Mouse (Mus musculus) G1E (cell line): Measurements from ENCODE around the gene Ulk4. TPM values are rescaled to one million over a fixed set of nuclear protein-coding genes. Genes with fewer than 3 reads are reported as not detected.

Source experiments
- ATAC-seq: 2 replicates; pipeline ENCODE4 v1.8.0; 2016; ENCODE audit warnings: mild to moderate bottlenecking; ENCODE audit not compliant: insufficient number of reproducible peaks, poor library complexity, low FRiP score, severe bottlenecking; ENCODE audit errors: extremely low read depth
- DNase-seq: peaks from one replicate; pipeline ENCODE4 v3.0.0; 2012; ENCODE audit warnings: low spot score
- H3K27me3 ChIP-seq: 2 replicates; pipeline ENCODE4 v1.6.1; 2012; ENCODE audit warnings: mild to moderate bottlenecking, low read length, inconsistent platforms; ENCODE audit not compliant: insufficient read depth
- H3K36me3 ChIP-seq: replicated peaks from 2 replicates; pipeline ENCODE3; 2012; ENCODE audit warnings: mild to moderate bottlenecking, inconsistent platforms
- H3K4me1 ChIP-seq: 2 replicates; pipeline ENCODE4 v1.6.1; 2012; ENCODE audit warnings: low read depth, low read length, inconsistent platforms, mixed read lengths; ENCODE audit not compliant: insufficient read depth
- H3K4me3 ChIP-seq: 2 replicates; pipeline ENCODE4 v1.5.1; 2012; ENCODE audit warnings: low read depth, mild to moderate bottlenecking, inconsistent platforms, low read length, moderate library complexity, mixed read lengths
- H3K9me3 ChIP-seq: replicated peaks from 2 replicates; pipeline ENCODE4 v1.6.1; 2012; ENCODE audit warnings: inconsistent platforms
- CTCF ChIP-seq: IDR thresholded peaks from 2 replicates; pipeline ENCODE4 v1.5.1; 2012; ENCODE audit warnings: low read depth, low read length, inconsistent platforms, mixed read lengths
- GATA1 ChIP-seq: IDR thresholded peaks from 2 replicates; pipeline ENCODE4 v1.6.1; 2012; ENCODE audit warnings: borderline replicate concordance, low read length, inconsistent platforms, mixed read lengths
- GATA2 ChIP-seq: IDR thresholded peaks from 2 replicates; pipeline ENCODE4 v1.6.1; 2012; ENCODE audit warnings: low read depth, low read length, inconsistent platforms, borderline replicate concordance
- POLR2AphosphoS5 ChIP-seq: IDR thresholded peaks from 2 replicates; pipeline ENCODE4 v1.6.1; 2012; ENCODE audit warnings: low read depth, low read length, inconsistent platforms; ENCODE audit not compliant: insufficient replicate concordance
- TAL1 ChIP-seq: conservative IDR thresholded peaks from 2 replicates; pipeline ENCODE4 v1.6.1; 2012; ENCODE audit warnings: low read depth, low read length, inconsistent platforms, mixed read lengths
- polyA plus RNA-seq: library from polyadenylated mRNA; stranded (reverse); fragments of >175 nt; gene quantifications from 2 replicates; pipeline ENCODE4 v1.2.3, GENCODE M21; 2012
- total RNA-seq, 2 experiments: library from RNA; stranded (forward) in 1 of 2; stranded (reverse) in 1 of 2; fragments of 200-1000 nt in 1 of 2; fragments of >200 nt in 1 of 2; fragmentation: Nextera tagmentation in 1 of 2; gene quantifications; 2 replicates each; pipeline ENCODE4 v1.2.3; 2014 to 2017

Ulk4 gene
- total and polyA plus RNA-seq, 3 experiments = 0.52 to 3.2 (median 1.6) TPM

- H3K4me1 ChIP-seq = no peaks in the 10 kb centered on the region
- TF ChIP-seq TAL1 (no peak), GATA1 (no peak), CTCF (no peak), POLR2AphosphoS5 (no peak), GATA2 (no peak)
- peaks cover 2% of the 10 kb centered on the region; the same call in 1 of the 2 replicates for H3K27me3 ChIP-seq
- no peak for ATAC-seq
- no peaks in the 10 kb centered on the region for H3K9me3 ChIP-seq
- no peaks in the 10 kb centered on the region for H3K36me3 ChIP-seq
- DNase-seq = no peak
- no peak overlapping the region for H3K4me3 ChIP-seq
Observed at GRCm38 (mm10) chr9:121033596-121033995, 243.4 kb downstream of the Ulk4 start.

GRCm38 (mm10) chr9:121032322-121032964 lies 244.6 kb downstream of the Ulk4 start:
- no peaks in the 10 kb centered on the region for H3K36me3 ChIP-seq
- TF ChIP-seq GATA1 (no peak), GATA2 (no peak), TAL1 (no peak), CTCF (no peak), POLR2AphosphoS5 (no peak)
- peaks cover 2% of the 10 kb centered on the region; the same call in 1 of the 2 replicates for H3K27me3 ChIP-seq
- no peak for DNase-seq
- H3K4me3 ChIP-seq = no peak overlapping the region
- no peaks in the 10 kb centered on the region for H3K9me3 ChIP-seq
- H3K4me1 ChIP-seq = no peaks in the 10 kb centered on the region
- ATAC-seq = no peak

- no peaks in the 10 kb centered on the region for H3K9me3 ChIP-seq
- DNase-seq (no peak), ATAC-seq (no peak)
- TF ChIP-seq POLR2AphosphoS5 (no peak), GATA2 (no peak), CTCF (no peak)
- no peak overlapping the region for H3K4me3 ChIP-seq
- H3K27me3 ChIP-seq = peaks cover 2% of the 10 kb centered on the region; the same call in 1 of the 2 replicates
- H3K4me1 ChIP-seq = no peaks in the 10 kb centered on the region
- no peaks in the 10 kb centered on the region for H3K36me3 ChIP-seq
Observed at GRCm38 (mm10) chr9:121030949-121031348, 246.0 kb downstream of the Ulk4 start.

GRCm38 (mm10) chr9:121029786-121030185 lies 247.2 kb downstream of the Ulk4 start:
- Histone ChIP-seq H3K4me3 (no peak overlapping the region), H3K9me3 (no peaks in the 10 kb centered on the region), H3K27me3 (peaks cover 2% of the 10 kb centered on the region; the same call in 1 of the 2 replicates), H3K4me1 (no peaks in the 10 kb centered on the region), H3K36me3 (no peaks in the 10 kb centered on the region)
- TF ChIP-seq GATA1 = no peak
- no peak for TF ChIP-seq POLR2AphosphoS5
- TF ChIP-seq GATA2 = no peak
- no peak for TF ChIP-seq CTCF
- TF ChIP-seq TAL1 = no peak
- ATAC-seq = no peak
- DNase-seq = no peak

- Histone ChIP-seq H3K27me3 (no peaks in the 10 kb centered on the region), H3K36me3 (no peaks in the 10 kb centered on the region), H3K4me3 (no peak overlapping the region), H3K4me1 (no peaks in the 10 kb centered on the region), H3K9me3 (peaks cover 14% of the 10 kb centered on the region)
- ATAC-seq = no peak
- TF ChIP-seq GATA2 = no peak
- TF ChIP-seq TAL1 = no peak
- no peak for TF ChIP-seq GATA1
- no peak for TF ChIP-seq CTCF
- TF ChIP-seq POLR2AphosphoS5 = no peak
- no peak for DNase-seq
Observed at GRCm38 (mm10) chr9:121023526-121024264, 253.3 kb downstream of the Ulk4 start.

GRCm38 (mm10) chr9:121020360-121020759 lies 256.6 kb downstream of the Ulk4 start:
- TF ChIP-seq POLR2AphosphoS5 (no peak), TAL1 (no peak), GATA2 (no peak), GATA1 (no peak), CTCF (no peak)
- H3K9me3 ChIP-seq = peaks cover 14% of the 10 kb centered on the region
- ATAC-seq (no peak), DNase-seq (no peak)
- H3K27me3 ChIP-seq = peaks cover 13% of the 10 kb centered on the region; the same call in 1 of the 2 replicates
- no peaks in the 10 kb centered on the region for H3K36me3 ChIP-seq
- no peak overlapping the region for H3K4me3 ChIP-seq
- no peaks in the 10 kb centered on the region for H3K4me1 ChIP-seq
